ENCODE assay signal across 27 mouse cellular contexts in genomic region chr12:68840815-68841214, GRCm38 (mm10).
"Had no signal": no experiment of that assay in that cellular context is flagged by ENCODE, and none has a peak within 500 bp of the region (broad histone marks: within the 10 kb centered on the region; RNA-seq: fewer than 3 reads in every experiment).

No protein-coding gene starts in this region.

- DNase-seq: cerebellum, adult 2 months; cerebellum, adult 8-10 months; cerebellum, adult 9-10 months; cerebellum, adult 9-11 months; cerebellum, postnatal 14 days; cerebellum, postnatal 25 days; cerebellum, postnatal 36 days; embryo, embryonic 11 days; forebrain, postnatal 0 days; gastrocnemius, adult 2 months; gastrocnemius, postnatal 10 days; gastrocnemius, postnatal 14 days; gastrocnemius, postnatal 25 days; gastrocnemius, postnatal 36 days; heart, adult 18-20 months; heart, adult 2 months had no signal

- H3K27me3 ChIP-seq: embryonic facial prominence, embryonic 12.5 days; embryonic facial prominence, embryonic 13.5 days; embryonic facial prominence, embryonic 15.5 days; forebrain, embryonic 12.5 days; forebrain, embryonic 13.5 days; forebrain, embryonic 15.5 days had no signal

- H3K9me3 ChIP-seq: embryonic facial prominence, embryonic 10.5 days; embryonic facial prominence, embryonic 12.5 days; embryonic facial prominence, embryonic 13.5 days; embryonic facial prominence, embryonic 15.5 days; forebrain, embryonic 10.5 days; forebrain, embryonic 12.5 days; forebrain, embryonic 13.5 days; forebrain, embryonic 15.5 days had no signal

- ATAC-seq: forebrain, embryonic 13.5 days; forebrain, embryonic 14.5 days; forebrain, embryonic 15.5 days; forebrain, embryonic 16.5 days; forebrain, postnatal 0 days had no signal

- H3K36me3 ChIP-seq: embryonic facial prominence, embryonic 10.5 days; embryonic facial prominence, embryonic 12.5 days; embryonic facial prominence, embryonic 13.5 days; embryonic facial prominence, embryonic 15.5 days; forebrain, embryonic 10.5 days; forebrain, embryonic 12.5 days; forebrain, embryonic 15.5 days had no signal

- H3K4me2 ChIP-seq: embryonic facial prominence, embryonic 12.5 days; embryonic facial prominence, embryonic 13.5 days; embryonic facial prominence, embryonic 15.5 days; forebrain, embryonic 12.5 days; forebrain, embryonic 13.5 days; forebrain, embryonic 15.5 days had no signal

- H3K9ac ChIP-seq: embryonic facial prominence, embryonic 12.5 days; embryonic facial prominence, embryonic 13.5 days; embryonic facial prominence, embryonic 15.5 days; forebrain, embryonic 12.5 days; forebrain, embryonic 13.5 days; forebrain, embryonic 15.5 days; forebrain, postnatal 0 days had no signal

- H3K27ac ChIP-seq: embryonic facial prominence, embryonic 10.5 days; embryonic facial prominence, embryonic 12.5 days; embryonic facial prominence, embryonic 13.5 days; embryonic facial prominence, embryonic 15.5 days; forebrain, embryonic 10.5 days; forebrain, embryonic 12.5 days; forebrain, embryonic 13.5 days; forebrain, embryonic 15.5 days; gastrocnemius, adult 2 months; heart, adult 2 months had no signal

- H3K4me3 ChIP-seq: embryonic facial prominence, embryonic 10.5 days; embryonic facial prominence, embryonic 12.5 days; embryonic facial prominence, embryonic 13.5 days; embryonic facial prominence, embryonic 15.5 days; erythroblast, embryonic 14.5 days; forebrain, embryonic 10.5 days; forebrain, embryonic 12.5 days; forebrain, embryonic 13.5 days; forebrain, embryonic 15.5 days; gastrocnemius, adult 2 months; heart, adult 2 months had no signal

- H3K4me1 ChIP-seq: embryonic facial prominence, embryonic 10.5 days; embryonic facial prominence, embryonic 12.5 days; embryonic facial prominence, embryonic 13.5 days; embryonic facial prominence, embryonic 15.5 days; forebrain, embryonic 10.5 days; forebrain, embryonic 12.5 days; forebrain, embryonic 13.5 days; forebrain, embryonic 15.5 days had no signal
